Mouse (Mus musculus): Measurements from ENCODE around the gene Gfi1. TPM values are rescaled to one million over a fixed set of nuclear protein-coding genes. Genes with fewer than 3 reads are reported as not detected.

Gfi1 gene
- polyA plus RNA-seq (2012; rRNA removed): 0.73 and 2.0 TPM in 2 replicates

DNA sequence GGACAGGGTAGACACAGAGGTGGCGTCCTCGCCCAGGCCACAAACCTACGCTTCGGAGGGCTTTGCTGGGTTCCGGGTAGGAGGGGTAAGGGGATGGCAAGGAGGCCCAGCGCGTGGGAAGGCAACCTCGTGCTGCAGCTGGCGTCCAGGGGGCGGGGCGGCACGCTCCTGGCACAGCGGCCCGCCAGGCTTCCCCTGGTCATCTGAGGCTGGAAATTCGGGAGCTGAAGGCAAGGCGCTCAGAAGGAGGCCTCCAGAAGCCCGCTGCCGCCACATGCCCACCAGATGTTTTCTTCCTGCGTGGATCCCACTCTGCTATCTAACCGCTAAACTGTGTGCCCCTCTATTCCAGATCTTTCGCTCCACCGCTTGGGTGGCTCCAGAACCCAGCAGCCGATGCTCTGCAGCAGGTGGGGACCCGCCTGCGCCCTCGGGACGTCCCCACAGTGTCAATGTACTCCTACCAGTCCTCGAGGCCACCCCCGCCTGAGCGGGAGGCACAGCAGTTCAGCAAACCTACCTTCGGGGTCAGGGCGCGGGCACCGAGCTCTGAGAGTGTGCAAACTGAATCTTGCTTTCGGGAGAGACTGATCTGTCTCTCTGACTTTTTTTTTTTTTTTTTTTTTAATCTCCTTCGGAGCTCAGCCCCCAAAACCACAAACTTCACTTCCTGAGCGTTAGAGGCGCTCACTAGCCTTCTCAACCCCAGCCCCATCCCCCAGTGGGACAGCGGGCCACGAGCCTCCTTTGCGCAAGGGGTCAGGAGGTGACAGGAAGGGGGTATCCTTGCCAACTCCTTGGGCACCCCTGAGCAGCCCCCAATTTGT is at the start of gene Gfi1:
Gfi1 (minus strand) TSS at position 602 of the 827 bp plus-strand sequence.
- no peak for TF ChIP-seq CTCF (IDR thresholded peaks at IDR 0.05; ENCODE audit: insufficient read depth, low read length)
- TF ChIP-seq POLR2A (IDR thresholded peaks at IDR 0.05; ENCODE audit: borderline replicate concordance, extremely low read depth, low read depth, low read length): no peak
- H3K4me1 ChIP-seq (ENCODE audit: control insufficient read depth, insufficient read depth, low read length): peaks cover 30% of the 10 kb centered on the region
- peak; percentile 23 for DNase-seq
- peak within 1 kb of the TSS; percentile 24 for H3K4me3 ChIP-seq (replicated peaks; ENCODE audit: extremely low read depth, low read depth, low read length)
- 2% methylated on average over 37 of the region's 41 CpGs for WGBS

DNA sequence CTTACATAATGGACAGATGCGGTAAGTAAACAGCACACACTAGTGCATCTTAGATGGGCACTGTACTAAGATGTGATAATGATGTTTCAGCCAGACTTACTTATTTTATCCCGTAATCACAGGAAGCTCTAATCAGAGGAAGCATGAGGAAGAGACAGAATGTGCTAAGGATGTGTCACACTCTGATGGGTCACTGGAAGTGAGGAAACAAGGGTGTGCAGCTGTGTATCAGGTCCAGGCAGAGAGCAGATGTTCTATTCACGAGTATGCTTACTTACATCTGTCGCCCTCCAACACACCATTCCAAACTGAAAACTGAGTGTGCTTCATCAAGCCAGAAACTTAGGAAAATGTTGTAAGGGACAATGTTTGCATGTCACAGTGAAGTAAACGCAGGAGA is 46.2 kb upstream of the Gfi1 start:
- no peak for DNase-seq
- WGBS: 44% methylated on average over 5 of the region's 5 CpGs
- peaks cover 2% of the 10 kb centered on the region; the same call in 1 of the 2 replicates for H3K4me1 ChIP-seq (ENCODE audit: control insufficient read depth, insufficient read depth, low read length)
- no peak overlapping the region for H3K4me3 ChIP-seq (replicated peaks; ENCODE audit: extremely low read depth, low read depth, low read length)
- no peak for TF ChIP-seq CTCF (IDR thresholded peaks at IDR 0.05; ENCODE audit: insufficient read depth, low read length)

DNA sequence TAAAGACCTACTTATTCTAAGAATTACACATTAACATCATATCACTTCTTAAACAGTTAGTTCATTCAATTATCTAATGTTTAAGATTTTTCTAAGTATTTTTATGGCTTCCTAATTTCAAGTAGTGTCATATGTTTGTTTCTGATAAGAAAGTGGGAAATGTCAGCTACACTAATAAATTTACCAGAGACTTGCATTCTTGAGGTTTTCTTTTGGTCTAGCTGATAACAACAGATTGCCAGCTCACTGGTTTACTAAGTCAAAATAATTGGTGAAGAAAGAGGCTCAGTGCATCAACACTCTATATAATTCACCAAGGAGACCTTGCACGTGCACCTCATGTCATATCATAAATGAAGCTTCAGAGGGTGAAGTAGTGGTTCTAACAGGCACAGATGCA is 42.4 kb upstream of the Gfi1 start:
- no peak for DNase-seq
- 95% methylated on average over 1 of the region's 1 CpGs for WGBS
- Histone ChIP-seq H3K4me3 (replicated peaks; ENCODE audit: extremely low read depth, low read depth, low read length) (no peak overlapping the region), H3K4me1 (ENCODE audit: control insufficient read depth, insufficient read depth, low read length) (peaks cover 2% of the 10 kb centered on the region; the same call in 1 of the 2 replicates)
- TF ChIP-seq POLR2A (IDR thresholded peaks at IDR 0.05; ENCODE audit: borderline replicate concordance, extremely low read depth, low read depth, low read length) (no peak), CTCF (IDR thresholded peaks at IDR 0.05; ENCODE audit: insufficient read depth, low read length) (no peak)

DNA sequence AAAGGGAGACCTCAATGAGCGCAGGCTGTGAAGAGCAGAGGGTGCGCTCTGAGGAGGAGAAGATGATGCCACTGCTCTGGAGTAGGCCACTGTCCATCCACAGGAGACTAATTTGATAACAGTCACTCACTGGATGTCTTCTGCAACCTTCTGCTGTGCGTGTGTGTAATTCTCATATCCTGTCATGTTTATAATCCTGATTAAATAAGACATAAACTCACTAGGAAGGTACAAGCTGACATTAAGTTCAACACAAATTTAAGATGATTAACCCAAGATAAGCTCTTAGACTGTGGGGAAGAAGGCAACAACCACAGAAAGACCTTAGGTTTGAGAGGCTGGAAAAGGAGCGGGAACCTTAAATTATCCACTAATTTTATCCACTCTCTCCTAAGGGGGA is 40.1 kb upstream of the Gfi1 start:
- WGBS: 80% methylated on average over 4 of the region's 4 CpGs
- TF ChIP-seq POLR2A (IDR thresholded peaks at IDR 0.05; ENCODE audit: borderline replicate concordance, extremely low read depth, low read depth, low read length) (no peak), CTCF (IDR thresholded peaks at IDR 0.05; ENCODE audit: insufficient read depth, low read length) (no peak)
- no peak for DNase-seq
- no peaks in the 10 kb centered on the region; the same call in 1 of the 2 replicates for H3K4me1 ChIP-seq (ENCODE audit: control insufficient read depth, insufficient read depth, low read length)
- no peak overlapping the region for H3K4me3 ChIP-seq (replicated peaks; ENCODE audit: extremely low read depth, low read depth, low read length)

DNA sequence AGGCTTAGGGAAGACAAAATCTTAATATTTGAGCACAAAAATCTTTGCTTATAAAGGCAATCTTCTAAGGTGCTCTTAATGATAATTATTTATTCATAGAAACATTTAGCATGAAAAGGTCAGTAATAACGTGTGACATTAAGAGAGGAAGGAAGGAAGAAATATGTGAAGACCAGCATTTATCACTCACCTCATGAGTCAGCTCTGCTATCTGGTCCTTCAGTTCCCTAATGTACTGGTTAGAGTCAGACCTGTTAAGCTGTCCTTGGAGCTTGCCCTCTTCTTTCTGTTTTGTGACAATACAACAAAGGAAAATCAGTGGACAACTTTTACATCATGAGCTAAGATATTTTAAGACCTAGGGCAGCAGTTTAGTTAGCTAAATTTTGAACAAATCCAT is 38.6 kb upstream of the Gfi1 start:
- WGBS: 71% methylated on average over 1 of the region's 1 CpGs
- no peak for TF ChIP-seq POLR2A (IDR thresholded peaks at IDR 0.05; ENCODE audit: borderline replicate concordance, extremely low read depth, low read depth, low read length)
- no peak for TF ChIP-seq CTCF (IDR thresholded peaks at IDR 0.05; ENCODE audit: insufficient read depth, low read length)

DNA sequence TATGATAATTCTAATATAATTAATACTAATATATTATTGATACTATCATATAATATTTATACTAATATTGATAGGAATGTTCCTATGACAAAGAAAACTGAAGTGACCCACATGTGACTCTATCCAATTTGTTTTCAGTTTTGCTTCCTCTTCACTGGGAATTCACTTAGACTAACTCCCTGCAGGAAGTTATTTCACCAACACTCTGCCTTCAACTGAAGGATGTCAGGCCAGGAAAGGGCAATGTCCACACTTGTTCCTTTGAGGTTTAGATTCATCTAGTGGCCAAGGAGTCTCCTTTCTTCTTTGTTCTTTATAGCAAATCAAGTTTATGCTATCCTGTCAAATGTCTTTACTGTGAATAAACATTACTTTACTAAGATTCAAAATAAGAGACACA is 37.8 kb upstream of the Gfi1 start:
- H3K4me3 ChIP-seq (replicated peaks; ENCODE audit: extremely low read depth, low read depth, low read length): no peak overlapping the region
- H3K4me1 ChIP-seq (ENCODE audit: control insufficient read depth, insufficient read depth, low read length): no peaks in the 10 kb centered on the region; the same call in 1 of the 2 replicates
- DNase-seq: no peak
- TF ChIP-seq CTCF (IDR thresholded peaks at IDR 0.05; ENCODE audit: insufficient read depth, low read length) (no peak), POLR2A (IDR thresholded peaks at IDR 0.05; ENCODE audit: borderline replicate concordance, extremely low read depth, low read depth, low read length) (no peak)

More for the DNA sequence above, 38.6 kb upstream of the Gfi1 start:
- Histone ChIP-seq H3K4me3 (replicated peaks; ENCODE audit: extremely low read depth, low read depth, low read length) (no peak overlapping the region), H3K4me1 (ENCODE audit: control insufficient read depth, insufficient read depth, low read length) (no peaks in the 10 kb centered on the region; the same call in 1 of the 2 replicates)
- no peak for DNase-seq

DNA sequence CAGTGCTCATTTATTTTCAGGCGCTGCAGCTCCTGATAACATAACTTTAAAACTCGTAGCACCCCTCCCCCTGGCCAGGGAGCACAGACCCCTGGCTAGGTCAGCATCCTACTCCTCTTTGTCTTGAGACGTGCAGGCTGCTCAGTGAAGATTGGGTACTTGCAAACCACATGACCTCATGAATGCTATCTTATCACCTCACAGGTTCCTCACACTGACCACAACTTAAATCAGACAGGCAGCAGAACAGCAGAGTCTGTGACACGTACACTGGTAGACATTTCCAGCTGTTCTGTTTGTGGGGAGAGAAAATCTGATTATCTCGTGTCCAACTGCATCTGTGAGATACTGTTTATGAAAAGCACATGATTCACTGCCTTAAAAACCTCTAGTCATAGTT is 33.3 kb upstream of the Gfi1 start:
- TF ChIP-seq POLR2A (IDR thresholded peaks at IDR 0.05; ENCODE audit: borderline replicate concordance, extremely low read depth, low read depth, low read length) (no peak), CTCF (IDR thresholded peaks at IDR 0.05; ENCODE audit: insufficient read depth, low read length) (no peak)
- no peak overlapping the region for H3K4me3 ChIP-seq (replicated peaks; ENCODE audit: extremely low read depth, low read depth, low read length)
- DNase-seq: no peak
- H3K4me1 ChIP-seq (ENCODE audit: control insufficient read depth, insufficient read depth, low read length): no peaks in the 10 kb centered on the region; the same call in 1 of the 2 replicates
- 77% methylated on average over 5 of the region's 5 CpGs for WGBS

DNA sequence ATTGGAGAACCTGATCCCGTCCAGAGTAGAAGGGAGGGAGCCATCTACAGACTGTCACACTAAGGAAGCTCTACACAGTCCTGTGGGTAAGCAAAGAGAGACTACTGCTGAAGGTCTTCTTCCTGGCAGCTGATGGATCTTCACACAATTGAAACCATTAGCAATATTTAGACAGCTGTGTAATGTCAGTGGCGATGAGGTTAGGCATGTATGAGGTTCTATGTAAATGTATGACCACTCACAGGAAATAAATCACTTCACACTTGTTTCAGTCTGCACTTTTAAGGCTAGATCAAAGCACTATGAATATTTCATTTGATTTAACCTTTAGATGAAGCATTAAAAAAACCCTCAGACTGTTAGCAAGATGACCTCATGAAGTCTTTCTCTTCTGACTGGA is 30.2 kb upstream of the Gfi1 start:
- TF ChIP-seq POLR2A (IDR thresholded peaks at IDR 0.05; ENCODE audit: borderline replicate concordance, extremely low read depth, low read depth, low read length): no peak
- TF ChIP-seq CTCF (IDR thresholded peaks at IDR 0.05; ENCODE audit: insufficient read depth, low read length): no peak
- no peak overlapping the region for H3K4me3 ChIP-seq (replicated peaks; ENCODE audit: extremely low read depth, low read depth, low read length)
- DNase-seq: no peak
- H3K4me1 ChIP-seq (ENCODE audit: control insufficient read depth, insufficient read depth, low read length): no peaks in the 10 kb centered on the region; the same call in 1 of the 2 replicates
- 48% methylated on average over 2 of the region's 2 CpGs for WGBS

DNA sequence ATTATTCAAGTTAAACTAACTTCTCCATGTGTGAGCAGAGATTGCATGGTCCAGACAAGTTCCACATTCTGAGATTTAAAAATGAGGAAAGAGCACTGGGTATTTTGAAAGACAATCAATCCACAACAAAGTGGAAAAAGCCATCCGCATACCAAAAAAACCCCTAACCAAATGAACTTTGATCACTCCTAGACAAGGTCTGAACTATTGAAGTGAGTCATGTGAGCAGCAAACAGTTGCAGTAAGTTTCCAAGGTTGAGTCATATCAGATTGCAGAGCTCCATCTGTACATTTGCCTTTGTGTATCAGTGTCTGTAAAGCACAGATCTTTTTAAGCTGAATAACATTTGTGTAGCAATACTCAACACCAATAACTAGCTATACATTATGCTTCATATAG is 28.9 kb upstream of the Gfi1 start:
- Histone ChIP-seq H3K4me1 (ENCODE audit: control insufficient read depth, insufficient read depth, low read length) (peaks cover 6% of the 10 kb centered on the region), H3K4me3 (replicated peaks; ENCODE audit: extremely low read depth, low read depth, low read length) (no peak overlapping the region)
- TF ChIP-seq CTCF (IDR thresholded peaks at IDR 0.05; ENCODE audit: insufficient read depth, low read length) (no peak), POLR2A (IDR thresholded peaks at IDR 0.05; ENCODE audit: borderline replicate concordance, extremely low read depth, low read depth, low read length) (no peak)
- 90% methylated on average over 1 of the region's 1 CpGs for WGBS
- no peak for DNase-seq

DNA sequence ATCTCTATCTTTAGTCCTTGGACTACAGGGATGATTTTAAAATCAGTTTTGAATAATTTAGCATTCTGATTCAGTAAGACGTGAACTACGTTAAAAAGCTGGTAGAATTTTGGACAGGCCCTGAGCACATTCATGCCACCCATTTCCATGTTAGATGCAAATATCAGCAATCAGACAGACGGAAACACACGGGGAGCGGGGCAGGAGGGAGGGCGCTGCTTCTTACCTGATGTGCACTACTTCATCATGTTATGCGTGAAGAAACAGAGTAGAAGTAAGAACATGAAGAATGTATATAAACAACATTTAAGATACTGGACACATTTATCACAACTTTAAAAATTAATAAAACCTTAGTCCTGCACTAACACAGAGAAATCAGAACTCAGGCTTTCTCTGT is 27.8 kb upstream of the Gfi1 start:
- WGBS: 91% methylated on average over 7 of the region's 7 CpGs
- no peak for DNase-seq
- Histone ChIP-seq H3K4me3 (replicated peaks; ENCODE audit: extremely low read depth, low read depth, low read length) (no peak overlapping the region), H3K4me1 (ENCODE audit: control insufficient read depth, insufficient read depth, low read length) (peaks cover 11% of the 10 kb centered on the region)
- TF ChIP-seq CTCF (IDR thresholded peaks at IDR 0.05; ENCODE audit: insufficient read depth, low read length) (no peak), POLR2A (IDR thresholded peaks at IDR 0.05; ENCODE audit: borderline replicate concordance, extremely low read depth, low read depth, low read length) (no peak)
